Mouse (Mus musculus) Patski (cell line): ENCODE measurements at regions not wholly inside any gene's neighbourhood (a gene's known extent, or its start where the extent isn't known, plus 50 kb on each side); places are given as distances from the start of the nearest gene placed in this dataset.

Experiments used
- ATAC-seq: fragments of 100-300 bp; one replicate; pipeline ENCODE4 v1.8.0; 2021
- CTCF ChIA-PET: fragments of 350-600 bp; sonication (Branson Sonifier 250); formaldehyde crosslinking; loops from one replicate; lab custom pipeline; 2022; ENCODE audit warnings: inconsistent platforms; lab: Charles Lee
- POLR2A ChIA-PET: fragments of 350-600 bp; sonication (Branson Sonifier 250); formaldehyde crosslinking; loops from one replicate; lab custom pipeline; 2022; ENCODE audit warnings: antibody characterized with exemption, inconsistent platforms; lab: Charles Lee
- DNase-seq: peaks from one replicate; pipeline ENCODE4 v3.0.0-alpha.2; 2011; ENCODE audit warnings: low read depth, low spot score
- H3K27me3 ChIP-seq: fragments of 371-371 bp; one replicate; pipeline ENCODE4 v1.5.1; 2021
- CTCF ChIP-seq: fragments of 100-300 bp; IDR thresholded peaks from one replicate; pipeline ENCODE4 v1.5.1; 2021
- in situ Hi-C: fragments of 300-500 bp; cut with MboI; formaldehyde crosslinking; loops from 3 replicates; pipeline ENCODE4 v1.11.1; 2018; ENCODE audit warnings: low pct_unique_long_range_greater_than_20kb, mixed read lengths

DNA sequence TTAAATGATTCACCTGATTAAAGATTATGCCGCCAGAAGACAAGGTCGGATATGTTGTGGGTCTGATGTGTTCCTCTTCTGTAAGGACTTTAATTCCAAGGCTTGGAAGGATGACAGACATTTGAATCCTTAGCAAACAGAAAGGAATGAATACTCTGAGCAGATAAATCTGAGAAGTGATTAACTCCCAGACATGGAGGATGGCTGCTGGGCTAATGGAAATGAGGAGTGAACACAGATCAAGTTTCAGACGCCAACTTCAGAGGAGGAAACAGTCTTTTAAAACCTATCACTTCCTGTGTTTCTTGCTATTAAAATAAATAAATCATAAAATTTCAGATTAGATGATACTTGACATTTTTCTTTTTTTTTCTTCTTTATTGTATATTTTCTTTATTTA is 72.0 kb upstream of the Bmper start:
- CTCF ChIA-PET, result no interaction called here
- no peaks in the 10 kb centered on the region for H3K27me3 ChIP-seq
- DNase-seq (no peak), ATAC-seq (no peak)
- TF ChIP-seq CTCF, result no peak
- POLR2A ChIA-PET, result no interaction called here
- in situ Hi-C loops, result no loop called here

DNA sequence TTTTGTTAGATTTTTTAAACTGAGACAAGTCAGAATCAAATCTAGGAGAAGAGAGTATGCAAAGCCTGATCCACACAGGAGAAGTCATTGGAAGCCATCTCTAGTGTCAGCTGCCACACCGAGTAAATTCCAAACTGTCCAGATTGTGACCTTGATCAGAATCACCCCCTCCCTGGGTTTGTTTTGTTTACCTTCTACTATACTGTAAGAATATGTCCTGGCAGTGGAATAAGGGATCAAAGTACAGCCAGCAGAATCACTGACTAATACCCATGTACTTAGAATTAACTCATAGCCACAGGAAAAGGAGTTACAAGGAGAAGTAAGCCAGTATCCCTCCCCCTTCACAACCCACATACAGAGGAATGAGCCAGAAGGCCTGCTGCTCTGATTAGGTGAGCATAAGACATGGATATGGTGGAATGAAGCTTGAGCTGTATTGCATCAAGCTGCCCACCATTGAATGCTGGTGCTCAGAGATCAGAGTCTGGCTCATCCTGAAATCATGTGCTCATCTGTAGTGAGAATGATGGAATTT is 70.9 kb upstream of the Bmper start:
- ATAC-seq (no peak), DNase-seq (no peak)
- ChIA-PET CTCF (no interaction called here), POLR2A (no interaction called here)
- in situ Hi-C loops, result no loop called here
- H3K27me3 ChIP-seq, result no peaks in the 10 kb centered on the region
- TF ChIP-seq CTCF, result no peak

DNA sequence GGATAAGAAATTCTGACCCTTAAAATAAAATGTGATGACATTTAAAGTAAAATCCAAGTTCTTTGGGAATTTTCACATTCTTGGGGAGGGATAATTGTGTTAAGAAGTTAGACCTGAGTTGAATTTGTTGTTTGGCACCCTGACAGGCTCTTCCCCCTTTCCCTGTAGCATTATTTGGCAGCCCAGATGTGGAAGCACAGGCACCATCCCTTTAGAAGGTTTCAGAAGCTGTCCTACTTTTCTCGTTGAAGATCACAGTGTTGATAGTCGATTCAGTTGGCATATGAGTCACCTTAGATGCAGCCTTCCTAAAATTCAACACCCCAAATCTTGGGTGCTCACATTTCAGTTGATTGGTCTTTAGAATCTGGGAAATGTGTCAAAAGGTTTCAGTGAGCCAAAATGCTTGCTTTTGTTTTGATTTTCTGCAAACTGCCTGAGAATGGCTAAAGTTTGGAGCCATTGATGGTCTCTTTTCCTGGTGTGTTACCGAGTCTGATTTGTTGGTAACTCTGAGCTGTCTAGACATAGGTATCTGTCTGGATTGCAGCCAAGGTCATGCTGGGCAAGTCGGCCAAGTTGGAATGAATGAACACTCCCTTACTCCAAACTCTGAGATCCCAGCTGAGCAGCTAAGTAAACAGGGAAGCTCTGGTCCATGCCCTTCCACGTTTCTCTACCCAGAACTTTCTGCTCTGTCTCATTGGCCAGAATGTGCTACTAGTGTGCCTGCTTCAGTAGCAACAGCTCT is 65.9 kb upstream of the Bmper start:
- no peak for TF ChIP-seq CTCF
- POLR2A ChIA-PET, result interaction anchor here (0.9 kb wide), 1 partner anchor 474 kb away, joined by 4 read pairs; no protein-coding TSS in a partner anchor
- ATAC-seq (no peak), DNase-seq (no peak)
- CTCF ChIA-PET, result interaction anchor here (0.7 to 0.9 kb wide), 3 partner anchors 36 to 461 kb away, joined by 3 read pairs; no protein-coding TSS in a partner anchor
- in situ Hi-C loops, result no loop called here
- H3K27me3 ChIP-seq, result no peaks in the 10 kb centered on the region

DNA sequence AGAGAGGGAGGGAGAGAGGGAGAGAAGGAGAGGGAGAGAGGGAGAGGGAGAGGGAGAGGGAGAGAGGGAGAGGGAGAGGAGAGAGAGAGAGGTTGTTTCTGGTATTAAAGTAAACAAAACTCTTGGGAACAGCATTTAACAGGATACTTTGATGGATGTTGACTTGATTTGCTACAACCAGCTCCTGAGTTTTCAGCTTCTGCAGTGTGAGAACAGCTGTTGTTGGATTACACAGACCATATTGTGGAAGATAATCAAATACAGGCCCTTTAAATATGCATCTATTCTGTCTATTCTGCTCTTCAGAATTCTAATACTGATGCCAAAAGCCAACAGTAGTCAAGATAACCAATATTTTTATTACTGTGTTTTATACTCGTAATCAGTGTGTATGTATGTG is 64.4 kb upstream of the Bmper start:
- CTCF ChIA-PET, result no interaction called here
- TF ChIP-seq CTCF, result no peak
- in situ Hi-C loops, result no loop called here
- POLR2A ChIA-PET, result interaction anchor here (0.5 kb wide), 1 partner anchor 1073 kb away, joined by 3 read pairs; no protein-coding TSS in a partner anchor
- DNase-seq, result no peak
- H3K27me3 ChIP-seq, result no peaks in the 10 kb centered on the region
- ATAC-seq, result no peak

DNA sequence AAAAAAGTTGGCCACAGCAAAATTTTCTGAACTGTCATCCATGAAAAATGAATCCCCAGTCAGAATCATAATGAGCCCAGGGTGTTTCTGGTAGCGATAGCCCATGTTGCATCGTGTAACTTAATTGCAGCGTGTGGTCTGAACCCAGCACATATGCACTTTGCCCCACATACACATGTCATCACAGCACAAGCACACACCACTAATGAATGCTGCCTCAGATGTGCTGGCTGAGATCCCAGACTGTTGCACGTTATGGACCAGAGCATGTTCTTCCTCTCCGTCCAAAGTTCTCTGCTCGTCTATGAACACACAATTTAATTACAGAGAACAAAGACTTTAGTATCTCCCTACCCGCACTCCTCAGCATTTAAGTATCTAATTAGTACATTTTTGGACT is 61.5 kb upstream of the Bmper start:
- POLR2A ChIA-PET, result no interaction called here
- no peaks in the 10 kb centered on the region for H3K27me3 ChIP-seq
- CTCF ChIA-PET, result no interaction called here
- in situ Hi-C loops, result no loop called here
- no peak for TF ChIP-seq CTCF
- ATAC-seq (no peak), DNase-seq (no peak)

DNA sequence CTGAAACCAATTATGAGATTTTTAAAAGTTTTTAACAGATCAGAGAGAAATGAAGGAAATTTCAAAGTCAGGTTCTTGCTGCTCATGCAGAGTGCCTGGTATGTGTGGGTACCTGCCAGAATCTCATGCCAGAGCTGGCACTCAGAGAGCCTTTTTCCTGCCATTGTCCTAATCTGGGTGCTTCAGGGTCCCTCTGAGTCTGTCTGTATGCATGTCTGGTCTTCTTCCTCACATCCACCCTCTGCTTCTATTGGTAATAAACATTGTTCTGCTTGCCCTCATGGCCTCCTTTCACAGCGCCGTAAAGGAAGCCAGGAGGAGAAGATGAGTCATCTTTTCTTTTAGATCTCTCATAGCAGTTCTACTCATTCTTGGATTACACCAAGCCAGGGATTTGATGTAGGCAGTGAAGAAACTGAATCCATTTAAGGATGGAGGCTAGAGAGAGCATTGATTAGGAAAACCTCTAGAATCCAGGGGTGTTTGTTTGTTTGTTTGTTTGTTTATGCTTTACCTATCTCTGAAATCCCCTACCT is 55.8 kb upstream of the Bmper start:
- ATAC-seq (no peak), DNase-seq (no peak)
- in situ Hi-C loops, result no loop called here
- CTCF ChIA-PET, result no interaction called here
- no peak for TF ChIP-seq CTCF
- no peaks in the 10 kb centered on the region for H3K27me3 ChIP-seq
- POLR2A ChIA-PET, result no interaction called here

DNA sequence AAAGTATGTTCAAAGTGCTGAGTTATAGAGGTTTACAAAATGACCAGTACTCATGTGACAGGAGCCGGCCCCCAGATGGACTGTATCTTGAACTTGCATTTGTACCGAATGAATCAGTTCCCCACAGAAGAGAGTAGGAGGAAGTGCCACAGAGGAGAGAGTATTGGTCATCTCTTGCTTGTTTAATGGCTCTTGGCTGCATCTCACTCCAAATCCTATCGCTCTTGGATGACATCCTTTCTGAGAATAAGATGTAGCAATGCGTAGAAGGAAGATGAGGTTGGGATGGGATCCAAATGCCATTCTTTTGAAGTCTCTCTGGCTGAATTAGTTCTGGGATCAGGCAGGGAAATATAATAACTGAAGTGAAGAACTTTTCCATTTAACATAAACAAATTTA is 55.2 kb upstream of the Bmper start:
- no peak for DNase-seq
- peak; percentile 54 for ATAC-seq
- in situ Hi-C loops, result no loop called here
- POLR2A ChIA-PET, result no interaction called here
- no peak for TF ChIP-seq CTCF
- H3K27me3 ChIP-seq, result no peaks in the 10 kb centered on the region
- CTCF ChIA-PET, result no interaction called here

DNA sequence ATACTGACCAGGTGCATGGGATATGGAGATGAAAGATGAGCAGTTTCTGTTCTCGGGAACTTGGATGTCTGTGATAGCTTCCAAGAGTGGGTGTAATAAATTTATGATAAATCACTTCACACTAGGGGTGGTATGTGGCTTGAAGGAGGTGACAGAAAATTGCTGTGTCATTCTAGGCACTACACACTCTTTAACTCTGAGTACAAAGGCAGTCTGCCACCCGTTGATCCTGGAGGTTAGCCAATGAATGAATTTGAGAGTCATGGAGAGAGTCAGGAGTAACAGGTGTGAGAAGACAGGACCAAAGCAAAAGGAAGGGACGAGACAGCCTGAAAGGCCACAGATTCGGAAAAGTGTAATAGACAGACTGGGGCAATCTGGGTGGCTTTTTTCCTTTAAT is 54.7 kb upstream of the Bmper start:
- in situ Hi-C loops, result no loop called here
- ChIA-PET CTCF (no interaction called here), POLR2A (no interaction called here)
- no peak for DNase-seq
- no peaks in the 10 kb centered on the region for H3K27me3 ChIP-seq
- TF ChIP-seq CTCF, result no peak
- no peak for ATAC-seq

DNA sequence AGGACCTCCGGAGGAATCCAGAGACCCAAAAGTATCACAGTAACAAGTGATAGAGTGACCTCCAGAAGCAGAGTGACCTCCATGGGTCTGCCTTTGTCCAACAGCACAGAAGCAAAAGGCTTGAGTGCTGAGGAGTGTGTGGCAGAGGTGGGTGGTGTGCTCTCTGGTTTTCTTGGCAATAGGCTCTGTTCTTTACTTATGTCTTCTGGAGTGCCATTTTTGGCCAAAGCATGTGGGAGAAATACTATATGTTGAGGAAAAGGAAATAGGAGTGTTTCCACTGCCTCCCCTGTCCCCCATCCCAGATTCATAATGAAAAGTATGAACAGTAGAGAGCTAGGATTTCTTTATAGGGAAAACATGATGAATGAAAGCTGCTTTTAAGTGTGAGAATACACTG is 51.5 kb upstream of the Bmper start:
- CTCF ChIA-PET, result interaction anchor here (1.5 kb wide), 1 partner anchor 9 kb away, joined by 4 read pairs; no protein-coding TSS in a partner anchor
- DNase-seq, result no peak
- POLR2A ChIA-PET, result no interaction called here
- TF ChIP-seq CTCF, result no peak
- no peaks in the 10 kb centered on the region for H3K27me3 ChIP-seq
- in situ Hi-C loops, result no loop called here
- ATAC-seq, result no peak
